In the genomic region with DNA sequence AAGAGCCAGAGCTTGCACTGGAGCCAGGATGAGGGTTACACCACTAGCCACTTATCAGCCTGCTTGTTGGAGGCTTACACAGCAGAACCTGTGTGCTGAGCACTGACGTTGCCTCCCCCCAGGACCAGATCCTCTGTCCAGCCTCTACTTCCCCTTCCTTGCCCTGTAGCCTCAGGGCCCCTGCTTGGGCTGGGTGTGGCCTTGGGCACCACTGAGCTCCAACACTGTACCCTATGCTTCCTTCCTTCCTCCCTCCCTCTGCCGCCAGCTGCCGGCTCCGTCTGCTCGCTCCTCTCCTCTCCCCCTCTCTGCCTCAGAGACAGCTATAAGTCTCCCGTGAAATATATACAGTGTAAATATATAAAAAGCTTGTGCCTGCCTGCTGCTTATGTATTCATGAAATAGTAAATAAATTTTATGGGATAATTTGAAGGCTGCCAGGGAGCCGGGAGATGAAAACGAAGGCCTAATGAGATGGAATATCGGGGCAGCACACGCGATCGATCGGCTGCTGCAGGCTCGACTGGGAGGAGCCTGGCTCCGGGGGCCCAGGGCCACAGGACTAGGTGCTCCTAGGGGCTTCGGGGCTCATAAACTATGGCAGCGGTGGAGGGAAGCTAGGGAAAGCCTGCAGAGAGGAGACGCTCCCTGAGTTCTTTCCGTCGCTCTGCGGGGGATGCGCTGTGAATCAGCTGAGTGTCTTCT, we compare ENCODE assay signal across 10 mouse cellular contexts.
DNase-seq lines count a peak whose midpoint lies in the region; ATAC-seq and TF ChIP-seq lines count a peak whose summit lies in the region.
"Had no signal": no experiment of that assay in that cellular context is flagged by ENCODE, and none has a peak within 500 bp of the region (broad histone marks: within the 10 kb centered on the region; RNA-seq: fewer than 3 reads in every experiment).

No protein-coding gene starts in this region.

- H3K4me3 ChIP-seq in heart, embryonic 15.5 days, result peak overlapping the region; percentile 12
- peak overlapping the region; percentile 7 for H3K4me3 ChIP-seq in embryonic facial prominence, embryonic 14.5 days (ENCODE audit: low read depth, low read length)
- no peak overlapping the region for H3K4me3 ChIP-seq in midbrain, postnatal 0 days (ENCODE audit: low read depth, low read length)
- H3K4me3 ChIP-seq: myocyte had no signal

- no peaks in the 10 kb centered on the region for H3K36me3 ChIP-seq in heart, embryonic 15.5 days
- no peaks in the 10 kb centered on the region for H3K36me3 ChIP-seq in embryonic facial prominence, embryonic 14.5 days (ENCODE audit: control insufficient read depth, insufficient read depth, low read length)
- H3K36me3 ChIP-seq in midbrain, postnatal 0 days (ENCODE audit: insufficient read depth, low read length), result no peaks in the 10 kb centered on the region
- H3K36me3 ChIP-seq: G1E had no signal

- H3K9me3 ChIP-seq in heart, embryonic 15.5 days (replicated peaks), result no peaks in the 10 kb centered on the region
- H3K9me3 ChIP-seq in embryonic facial prominence, embryonic 14.5 days (ENCODE audit: control insufficient read depth, low read length), result no peaks in the 10 kb centered on the region
- H3K9me3 ChIP-seq in midbrain, postnatal 0 days (ENCODE audit: low read length), result no peaks in the 10 kb centered on the region
- H3K9me3 ChIP-seq: G1E had no signal

- peaks cover 80% of the 10 kb centered on the region for H3K27me3 ChIP-seq in heart, embryonic 15.5 days
- H3K27me3 ChIP-seq in embryonic facial prominence, embryonic 14.5 days (replicated peaks; ENCODE audit: control insufficient read depth, insufficient read depth, low read length), result peaks cover 35% of the 10 kb centered on the region
- no peaks in the 10 kb centered on the region for H3K27me3 ChIP-seq in midbrain, postnatal 0 days (ENCODE audit: insufficient read depth, low read length)

- no peak overlapping the region for H3K27ac ChIP-seq in heart, embryonic 15.5 days
- H3K27ac ChIP-seq in embryonic facial prominence, embryonic 14.5 days (replicated peaks; ENCODE audit: low read depth, low read length), result no peak overlapping the region
- H3K27ac ChIP-seq in midbrain, postnatal 0 days (ENCODE audit: low read depth, low read length), result 0 out of 2 replicates have a peak overlapping the region, but pooled peaks have one; percentile 51

- TF ChIP-seq CTCF in midbrain, postnatal 0 days (IDR thresholded peaks at IDR 0.05), result no peak

- H3K9ac ChIP-seq in heart, embryonic 15.5 days, result no peak overlapping the region
- H3K9ac ChIP-seq in embryonic facial prominence, embryonic 14.5 days (ENCODE audit: low read depth, low read length), result no peak overlapping the region
- no peak overlapping the region for H3K9ac ChIP-seq in midbrain, postnatal 0 days (replicated peaks; ENCODE audit: low read length, poor library complexity, severe bottlenecking)

- no peak for ATAC-seq in heart, embryonic 15.5 days (replicated peaks; ENCODE audit: insufficient number of reproducible peaks, insufficient read depth, low FRiP score, low read depth)
- ATAC-seq in embryonic facial prominence, embryonic 14.5 days (ENCODE audit: low read depth), result no peak
- ATAC-seq in midbrain, postnatal 0 days (ENCODE audit: low FRiP score), result no peak

- WGBS in heart, embryonic 15.5 days, result 12% methylated on average over 22 of the region's 22 CpGs
- WGBS in embryonic facial prominence, embryonic 14.5 days, result 16% methylated on average over 22 of the region's 22 CpGs
- 15% methylated on average over 22 of the region's 22 CpGs for WGBS in midbrain, postnatal 0 days

- peaks cover 6% of the 10 kb centered on the region; the same call in 1 of the 2 replicates for H3K4me1 ChIP-seq in heart, embryonic 15.5 days (replicated peaks)
- no peaks in the 10 kb centered on the region for H3K4me1 ChIP-seq in embryonic facial prominence, embryonic 14.5 days (ENCODE audit: control insufficient read depth, insufficient read depth, low read length)
- 0 out of 2 replicates have a peak, but pooled peaks cover 3% of the 10 kb centered on the region for H3K4me1 ChIP-seq in midbrain, postnatal 0 days (ENCODE audit: insufficient read depth, low read length)

- no peak for DNase-seq in heart, postnatal 4 days
- DNase-seq in embryonic facial prominence, embryonic 14.5 days (ENCODE audit: low spot score), result no peak
- DNase-seq in layer of hippocampus, postnatal 36 days, result peak; percentile 39 to 42
- DNase-seq in midbrain, postnatal 0 days (ENCODE audit: low spot score), result peak; percentile 44
- DNase-seq in adrenal gland, postnatal 25 days, result no peak
- no peak for DNase-seq in adrenal gland, adult (ENCODE audit: inconsistent age in 2 of 2, low spot score in 1 of 2)
- no peak for DNase-seq in kidney, adult 8-10 months

- peak overlapping the region; percentile 38 for H3K4me2 ChIP-seq in heart, embryonic 15.5 days
- peak overlapping the region; percentile 36 for H3K4me2 ChIP-seq in embryonic facial prominence, embryonic 14.5 days (ENCODE audit: low read depth, low read length)
- peak overlapping the region; percentile 23; the same call in 1 of the 2 replicates for H3K4me2 ChIP-seq in midbrain, postnatal 0 days (ENCODE audit: low read depth, low read length, poor library complexity, severe bottlenecking)

Comparison
In these comparisons a context has a peak if more than half of its experiments do, and no peak if none do; other contexts are left out.
1. DNase-seq: peak in layer of hippocampus, postnatal 36 days (2 of 2) and midbrain, postnatal 0 days (single experiment); none in heart, postnatal 4 days (single experiment), embryonic facial prominence, embryonic 14.5 days (single experiment), adrenal gland, postnatal 25 days (single experiment), adrenal gland, adult (0 of 2) and kidney, adult 8-10 months (0 of 2).
2. Peak in every context shown above with its lines, with median percentiles within 50 percentile points of each other: H3K4me2 ChIP-seq.